Mouse (Mus musculus): Measurements from ENCODE around the gene Lonp1. TPM values are rescaled to one million over a fixed set of nuclear protein-coding genes. Genes with fewer than 3 reads are reported as not detected.

Gene Lonp1
- polyA plus RNA-seq, 1 experiment from 2014 or later = 87.9 TPM

GRCm38 (mm10) chr17:56572154-56572553 is 54.5 kb downstream of the Lonp1 start:
- no peak overlapping the region for H3K4me2 ChIP-seq
- no peaks in the 10 kb centered on the region for H3K4me1 ChIP-seq (replicated peaks; ENCODE audit: control insufficient read depth, insufficient read depth, low read length)
- no peak overlapping the region for H3K4me3 ChIP-seq (ENCODE audit: low read depth, low read length)
- ATAC-seq (replicated peaks; ENCODE audit: low FRiP score) (no peak), DNase-seq (ENCODE audit: low spot score) (no peak)
- no peaks in the 10 kb centered on the region for H3K27me3 ChIP-seq (replicated peaks; ENCODE audit: control insufficient read depth, insufficient read depth, low read length)
- H3K9ac ChIP-seq (ENCODE audit: low read depth, low read length) = no peak overlapping the region
- H3K9me3 ChIP-seq (ENCODE audit: control insufficient read depth, low read length) = no peaks in the 10 kb centered on the region
- no peak overlapping the region for H3K27ac ChIP-seq (ENCODE audit: low read depth, low read length)
- 94% methylated on average over 1 of the region's 1 CpGs for whole genome bisulfite sequencing
- peaks cover 77% of the 10 kb centered on the region for H3K36me3 ChIP-seq (ENCODE audit: control insufficient read depth, insufficient read depth, low read length)

GRCm38 (mm10) chr17:56570287-56570686 is 56.4 kb downstream of the Lonp1 start:
- ATAC-seq (replicated peaks; ENCODE audit: low FRiP score) (no peak), DNase-seq (ENCODE audit: low spot score) (no peak)
- Histone ChIP-seq H3K4me1 (replicated peaks; ENCODE audit: control insufficient read depth, insufficient read depth, low read length) (no peaks in the 10 kb centered on the region), H3K4me2 (no peak overlapping the region), H3K4me3 (ENCODE audit: low read depth, low read length) (no peak overlapping the region), H3K9ac (ENCODE audit: low read depth, low read length) (no peak overlapping the region), H3K36me3 (ENCODE audit: control insufficient read depth, insufficient read depth, low read length) (peaks cover 81% of the 10 kb centered on the region), H3K27ac (ENCODE audit: low read depth, low read length) (no peak overlapping the region), H3K9me3 (ENCODE audit: control insufficient read depth, low read length) (no peaks in the 10 kb centered on the region), H3K27me3 (replicated peaks; ENCODE audit: control insufficient read depth, insufficient read depth, low read length) (no peaks in the 10 kb centered on the region)
- WGBS = 93% methylated on average over 4 of the region's 4 CpGs

- H3K27ac ChIP-seq (ENCODE audit: low read depth, low read length) = no peak overlapping the region
- ATAC-seq (replicated peaks; ENCODE audit: low FRiP score) = no peak
- no peak overlapping the region for H3K4me3 ChIP-seq (ENCODE audit: low read depth, low read length)
Observed at GRCm38 (mm10) chr17:56567370-56567769, 59.3 kb downstream of the Lonp1 start.

GRCm38 (mm10) chr17:56566918-56567317 is 59.8 kb downstream of the Lonp1 start:
- H3K27ac ChIP-seq (ENCODE audit: low read depth, low read length) = no peak overlapping the region
- H3K36me3 ChIP-seq (ENCODE audit: control insufficient read depth, insufficient read depth, low read length) = peaks cover 86% of the 10 kb centered on the region
- 92% methylated on average over 5 of the region's 5 CpGs for WGBS
- no peak overlapping the region for H3K9ac ChIP-seq (ENCODE audit: low read depth, low read length)
- no peak overlapping the region for H3K4me3 ChIP-seq (ENCODE audit: low read depth, low read length)
- H3K4me1 ChIP-seq (replicated peaks; ENCODE audit: control insufficient read depth, insufficient read depth, low read length) = no peaks in the 10 kb centered on the region
- H3K9me3 ChIP-seq (ENCODE audit: control insufficient read depth, low read length) = no peaks in the 10 kb centered on the region
- DNase-seq (ENCODE audit: low spot score) (no peak), ATAC-seq (replicated peaks; ENCODE audit: low FRiP score) (no peak)
- H3K4me2 ChIP-seq = no peak overlapping the region
- no peaks in the 10 kb centered on the region for H3K27me3 ChIP-seq (replicated peaks; ENCODE audit: control insufficient read depth, insufficient read depth, low read length)

More at GRCm38 (mm10) chr17:56567370-56567769, 59.3 kb downstream of the Lonp1 start:
- WGBS = 85% methylated on average over 4 of the region's 4 CpGs
- Histone ChIP-seq H3K4me1 (replicated peaks; ENCODE audit: control insufficient read depth, insufficient read depth, low read length) (no peaks in the 10 kb centered on the region), H3K27me3 (replicated peaks; ENCODE audit: control insufficient read depth, insufficient read depth, low read length) (no peaks in the 10 kb centered on the region), H3K36me3 (ENCODE audit: control insufficient read depth, insufficient read depth, low read length) (peaks cover 86% of the 10 kb centered on the region), H3K9me3 (ENCODE audit: control insufficient read depth, low read length) (no peaks in the 10 kb centered on the region), H3K4me2 (no peak overlapping the region), H3K9ac (ENCODE audit: low read depth, low read length) (no peak overlapping the region)
- DNase-seq (ENCODE audit: low spot score) = no peak

- Histone ChIP-seq H3K9ac (ENCODE audit: low read depth, low read length) (no peak overlapping the region), H3K4me2 (no peak overlapping the region), H3K4me1 (replicated peaks; ENCODE audit: control insufficient read depth, insufficient read depth, low read length) (no peaks in the 10 kb centered on the region), H3K36me3 (ENCODE audit: control insufficient read depth, insufficient read depth, low read length) (peaks cover 86% of the 10 kb centered on the region), H3K4me3 (ENCODE audit: low read depth, low read length) (no peak overlapping the region), H3K27ac (ENCODE audit: low read depth, low read length) (no peak overlapping the region), H3K9me3 (ENCODE audit: control insufficient read depth, low read length) (no peaks in the 10 kb centered on the region), H3K27me3 (replicated peaks; ENCODE audit: control insufficient read depth, insufficient read depth, low read length) (no peaks in the 10 kb centered on the region)
- DNase-seq (ENCODE audit: low spot score) (no peak), ATAC-seq (replicated peaks; ENCODE audit: low FRiP score) (no peak)
- 94% methylated on average over 29 of the region's 29 CpGs for WGBS
Observed at GRCm38 (mm10) chr17:56566293-56566692, 60.4 kb downstream of the Lonp1 start.

Other genes starting within 250 kb of the Lonp1 start
- gene Ptprs, start 150.4 kb downstream of the Lonp1 start, polyA plus RNA-seq (2014; fragmentation: Nextera tagmentation; extraction: Ambion mirVana) = 33.4 and 39.8 TPM in 2 replicates
- not detected in 2 replicates for gene Znrf4, start 114.5 kb downstream of the Lonp1 start, polyA plus RNA-seq (2014; fragmentation: Nextera tagmentation; extraction: Ambion mirVana)
- 0.44 and 0.70 TPM in 2 replicates for gene Gm20219, start 72.5 kb downstream of the Lonp1 start, polyA plus RNA-seq (2014; fragmentation: Nextera tagmentation; extraction: Ambion mirVana)
- 64.5 and 75.5 TPM in 2 replicates for gene Safb2, start 42.3 kb downstream of the Lonp1 start, polyA plus RNA-seq (2014; fragmentation: Nextera tagmentation; extraction: Ambion mirVana)
- gene Safb, start 42.1 kb downstream of the Lonp1 start, polyA plus RNA-seq (2014; fragmentation: Nextera tagmentation; extraction: Ambion mirVana) = 93.1 and 96.5 TPM in 2 replicates
- gene 2410015M20Rik, start 17.1 kb downstream of the Lonp1 start, polyA plus RNA-seq (2014; fragmentation: Nextera tagmentation; extraction: Ambion mirVana) = 236 and 248 TPM in 2 replicates
- gene Rpl36, start 13.5 kb downstream of the Lonp1 start, polyA plus RNA-seq (2014; fragmentation: Nextera tagmentation; extraction: Ambion mirVana) = 2,108 and 2,211 TPM in 2 replicates
- gene Catsperd, start 1.3 kb upstream of the Lonp1 start, polyA plus RNA-seq (2014; fragmentation: Nextera tagmentation; extraction: Ambion mirVana) = 0.64 and 0.68 TPM in 2 replicates
- 94.3 and 105 TPM in 2 replicates for gene Ranbp3, start 46.4 kb upstream of the Lonp1 start, polyA plus RNA-seq (2014; fragmentation: Nextera tagmentation; extraction: Ambion mirVana)
- gene Ndufa11, start 90.9 kb upstream of the Lonp1 start, polyA plus RNA-seq (2014; fragmentation: Nextera tagmentation; extraction: Ambion mirVana) = 343 and 358 TPM in 2 replicates
- gene Vmac, start 91.1 kb upstream of the Lonp1 start, polyA plus RNA-seq (2014; fragmentation: Nextera tagmentation; extraction: Ambion mirVana) = 9.1 and 10.7 TPM in 2 replicates
- gene Nrtn, start 130.6 kb upstream of the Lonp1 start, polyA plus RNA-seq (2014; fragmentation: Nextera tagmentation; extraction: Ambion mirVana) = 5.2 and 5.3 TPM in 2 replicates
- gene Dus3l, start 137.9 kb upstream of the Lonp1 start, polyA plus RNA-seq (2014; fragmentation: Nextera tagmentation; extraction: Ambion mirVana) = 34.5 and 36.9 TPM in 2 replicates
- 1.6 and 1.8 TPM in 2 replicates for gene Prr22, start 143.4 kb upstream of the Lonp1 start, polyA plus RNA-seq (2014; fragmentation: Nextera tagmentation; extraction: Ambion mirVana)
- 9.0 and 9.5 TPM in 2 replicates for gene Rfx2, start 204.1 kb upstream of the Lonp1 start, polyA plus RNA-seq (2014; fragmentation: Nextera tagmentation; extraction: Ambion mirVana)
- not detected in 2 replicates for gene Acsbg2, start 247.6 kb upstream of the Lonp1 start, polyA plus RNA-seq (2014; fragmentation: Nextera tagmentation; extraction: Ambion mirVana)
- 0.26 TPM in 2 replicates for gene 1700061G19Rik, start 248.6 kb upstream of the Lonp1 start, polyA plus RNA-seq (2014; fragmentation: Nextera tagmentation; extraction: Ambion mirVana)